Mouse (Mus musculus) MN1 (cell line): ENCODE measurements at regions not wholly inside any gene's neighbourhood (a gene's known extent, or its start where the extent isn't known, plus 50 kb on each side); places are given as distances from the start of the nearest gene placed in this dataset.
"Not testable (repeated sequence)": the region's sequence is repeated elsewhere in the genome, so short reads cannot be mapped to it uniquely, and the experiment has no call there.

Experiments
- DNase-seq: peaks from one replicate; pipeline ENCODE4 v3.0.0-alpha.2; 2016; ENCODE audit warnings: low spot score

- no peak for DNase-seq
Observed at GRCm38 (mm10) chr7:82047456-82047855, 55.4 kb upstream of the Bnc1 start.

- no peak for DNase-seq
Observed at GRCm38 (mm10) chr7:82053411-82053810, 61.3 kb upstream of the Bnc1 start.

DNA sequence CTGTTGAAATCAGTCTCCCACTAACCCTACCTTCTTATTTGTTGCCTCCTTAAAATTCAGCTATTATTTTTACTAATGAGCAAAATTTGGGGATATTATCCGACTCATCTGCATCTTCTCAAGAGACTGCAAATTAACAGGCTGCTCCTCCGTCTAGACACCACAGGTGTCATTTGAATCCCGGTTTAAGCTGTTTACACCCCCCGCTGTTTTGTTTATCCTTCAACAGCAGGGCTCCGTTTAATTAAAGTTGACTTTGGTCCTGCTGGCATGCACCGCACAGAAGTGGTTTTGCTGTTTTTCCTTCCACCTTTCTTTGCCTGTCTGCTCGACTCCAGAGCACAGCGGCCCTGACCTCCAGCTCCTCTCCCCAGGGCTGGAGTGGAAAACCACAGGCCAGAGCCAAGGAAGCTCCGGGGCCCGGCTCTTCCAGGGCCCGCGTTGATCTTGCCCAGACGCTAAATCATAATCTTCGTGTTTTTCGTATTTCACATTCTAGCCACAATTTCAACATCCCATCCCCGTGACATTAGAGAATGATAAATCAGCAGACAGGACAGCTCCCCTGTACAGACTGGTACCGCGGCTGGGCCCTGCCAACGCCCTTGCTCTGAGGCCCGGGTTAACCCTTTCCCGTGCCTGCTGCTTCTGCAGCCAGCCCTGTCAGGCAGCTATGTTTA lies 64.6 kb upstream of the Bnc1 start:
- DNase-seq = no peak

DNA sequence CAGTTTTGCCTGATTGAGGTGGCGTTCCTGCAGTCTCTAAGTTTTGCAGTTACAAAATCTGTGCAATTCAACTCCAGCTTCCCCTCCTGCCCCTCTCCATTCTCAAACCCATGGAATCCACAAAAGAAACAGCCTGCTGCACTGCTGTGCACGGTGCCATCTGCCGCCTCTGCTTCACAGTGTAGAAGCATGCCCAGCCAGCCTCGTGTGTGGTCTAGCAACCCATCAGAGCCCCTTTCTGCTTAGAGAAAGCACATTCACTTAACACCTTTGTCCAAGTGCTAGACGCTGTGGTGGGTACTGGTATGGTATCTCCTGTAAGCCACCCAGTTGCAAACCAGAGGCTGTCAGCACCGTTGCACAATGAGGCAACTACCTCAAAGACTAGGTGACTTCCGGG lies 71.3 kb upstream of the Bnc1 start:
- no peak for DNase-seq

DNA sequence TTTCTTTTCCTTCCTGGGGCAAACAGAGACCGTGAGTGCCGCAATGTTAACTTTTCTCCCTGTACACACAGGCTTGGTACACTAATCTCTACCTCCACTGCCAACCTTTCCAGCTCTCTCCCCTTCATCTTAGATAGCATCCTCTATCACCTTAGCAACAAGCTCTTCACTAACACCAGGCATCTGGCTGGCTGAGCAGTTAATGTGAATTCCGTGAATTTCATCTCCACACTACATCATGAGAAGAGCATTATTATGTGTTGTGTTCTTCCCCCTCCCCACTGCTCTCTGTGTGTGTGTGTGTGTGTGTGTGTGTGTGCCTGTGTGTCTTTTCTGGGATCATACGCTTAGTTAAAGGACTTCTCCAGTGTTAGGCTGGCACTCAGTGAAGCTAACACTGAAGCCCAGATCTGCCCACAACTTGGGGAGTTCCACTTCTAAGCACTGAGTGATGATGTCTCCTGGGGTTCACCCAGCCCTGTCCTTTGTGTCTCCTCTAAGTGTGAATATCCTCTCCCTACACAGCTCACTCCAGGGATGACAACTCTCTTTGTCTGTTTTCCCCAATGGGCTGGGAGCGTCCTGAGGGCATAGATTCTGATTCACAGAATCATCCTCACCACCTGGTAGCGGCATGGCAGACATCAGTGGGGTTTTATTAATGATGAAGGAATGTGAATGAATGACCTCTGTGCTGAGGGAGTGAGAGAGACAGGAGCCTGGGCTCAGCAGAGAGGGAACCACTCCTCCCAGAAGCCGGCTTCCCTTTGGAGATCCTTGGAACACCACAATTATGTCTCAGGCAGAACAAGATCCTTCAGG lies 77.7 kb upstream of the Bnc1 start:
- DNase-seq = no peak

DNA sequence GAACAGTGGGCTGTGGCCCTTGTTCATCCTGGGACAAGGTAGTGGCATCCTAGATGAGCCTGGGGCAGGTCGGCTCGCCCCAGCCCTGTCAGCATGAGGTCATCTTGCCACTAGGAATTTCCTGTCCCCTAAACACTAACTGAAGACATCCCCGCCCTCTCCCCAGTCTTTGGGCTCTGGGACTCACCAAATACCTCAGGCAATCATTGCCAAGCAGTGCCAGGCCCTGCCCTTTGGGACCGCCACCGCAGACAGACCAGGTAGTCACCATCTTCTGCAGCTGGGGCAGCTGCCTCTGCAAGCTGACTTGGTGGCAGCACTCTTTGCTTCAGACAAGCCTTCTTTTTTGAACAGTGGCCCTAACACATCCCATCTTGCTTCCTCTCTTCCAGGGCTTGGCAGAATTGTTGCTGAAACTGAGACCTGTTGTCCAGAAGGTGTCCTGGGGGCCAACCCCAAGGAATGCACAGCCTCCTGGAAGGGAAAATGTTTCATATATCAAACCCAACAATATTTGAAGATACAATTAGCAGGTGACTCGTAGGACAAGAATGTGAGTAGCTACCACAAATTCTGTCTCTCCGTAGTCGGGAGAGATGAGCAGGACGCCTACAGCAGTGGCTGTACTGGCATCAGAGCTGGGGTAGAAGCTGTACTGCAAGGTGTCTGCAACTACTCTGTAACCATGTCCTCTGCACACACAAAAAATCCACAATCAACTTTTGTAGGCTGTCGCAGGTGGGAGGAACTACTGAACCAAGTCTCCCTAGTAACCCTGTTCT lies 79.0 kb upstream of the Bnc1 start:
- DNase-seq = no peak

DNA sequence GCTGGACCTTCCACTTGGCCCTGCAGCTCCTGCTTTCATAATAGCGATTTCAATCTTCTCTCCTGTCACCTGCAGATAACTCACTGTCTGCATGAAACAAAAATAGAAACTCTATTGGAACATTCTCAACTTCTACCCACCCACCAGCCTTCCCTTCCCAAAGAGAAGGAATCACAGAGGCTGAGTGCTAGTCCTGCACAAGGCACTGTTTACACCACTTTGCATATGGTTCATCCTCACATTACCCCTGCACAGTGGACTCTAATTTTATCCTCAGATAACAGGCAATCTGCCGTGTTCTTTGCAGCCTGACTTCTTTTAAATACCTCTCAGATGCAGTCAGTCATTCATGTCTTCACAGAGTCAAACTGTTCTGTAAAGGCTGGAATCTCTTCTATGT lies 83.3 kb upstream of the Bnc1 start:
- no peak for DNase-seq

- no peak for DNase-seq
Observed at GRCm38 (mm10) chr7:82081851-82082250, 89.8 kb upstream of the Bnc1 start.

- no peak for DNase-seq
Observed at GRCm38 (mm10) chr7:82082883-82083282, 90.8 kb upstream of the Sh3gl3 start.

DNA sequence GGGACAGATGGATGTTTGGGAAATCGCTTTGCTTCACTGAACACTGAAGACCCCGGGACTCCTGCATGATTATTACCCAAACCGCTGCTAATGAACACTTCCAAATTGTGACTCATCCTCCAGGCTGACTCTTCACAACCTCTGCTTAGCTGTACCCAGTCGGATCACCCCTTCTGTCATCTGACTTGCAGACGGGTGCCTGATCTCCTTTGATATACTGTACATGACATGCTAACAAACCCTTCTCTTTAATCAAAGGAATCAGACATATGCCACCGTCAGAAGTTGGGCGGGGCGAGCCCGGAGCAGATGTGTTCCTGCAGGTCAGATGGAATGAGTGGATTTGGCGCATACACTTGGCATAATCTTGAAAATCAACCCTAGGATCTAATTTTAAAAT lies 89.2 kb upstream of the Sh3gl3 start:
- no peak for DNase-seq

DNA sequence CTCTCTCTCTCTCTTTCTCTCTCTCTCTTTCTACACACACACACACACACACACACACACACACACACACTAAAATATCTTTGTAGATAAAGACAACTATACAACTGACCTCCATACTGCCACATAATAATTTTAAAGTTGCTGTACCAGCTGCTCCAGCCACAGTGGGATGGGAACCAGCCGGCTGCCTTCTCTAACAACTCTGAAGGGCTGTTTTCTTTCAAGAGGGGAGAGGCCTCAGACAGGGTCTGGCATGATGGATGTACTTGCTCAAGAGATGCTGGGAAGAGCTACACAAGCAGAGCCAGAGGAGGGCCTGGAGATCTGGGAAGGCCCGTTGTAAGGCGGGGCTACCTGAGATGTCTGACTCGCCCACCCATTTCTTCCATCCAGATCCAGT lies 88.4 kb upstream of the Sh3gl3 start:
- DNase-seq = no peak

- DNase-seq = no peak
Observed at GRCm38 (mm10) chr7:82098136-82098535, 75.5 kb upstream of the Sh3gl3 start.

DNA sequence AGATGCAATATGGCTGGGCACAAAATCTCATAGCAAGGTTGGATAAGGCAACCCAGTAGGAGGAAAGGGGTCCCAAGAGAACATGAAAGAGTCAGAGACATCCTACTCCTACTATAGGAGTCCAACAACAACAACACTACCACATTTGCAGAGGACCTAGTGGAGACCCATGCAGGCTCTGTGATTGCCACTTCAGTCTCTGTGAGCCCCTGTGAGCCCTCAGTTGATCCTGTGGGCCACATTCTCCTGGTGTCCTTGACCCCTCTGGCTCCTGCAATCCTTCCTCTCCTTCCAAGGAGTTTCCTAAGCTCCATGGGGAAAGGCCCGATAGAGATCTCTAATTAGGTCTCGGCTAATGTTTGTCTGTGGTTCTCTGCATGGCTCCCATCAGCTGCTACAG lies 72.3 kb upstream of the Sh3gl3 start:
- no peak for DNase-seq

GRCm38 (mm10) chr7:82105631-82106030 lies 68.0 kb upstream of the Sh3gl3 start:
- DNase-seq = no peak

- DNase-seq = not testable (repeated sequence)
Observed at GRCm38 (mm10) chr7:82109141-82109540, 64.5 kb upstream of the Sh3gl3 start.

DNA sequence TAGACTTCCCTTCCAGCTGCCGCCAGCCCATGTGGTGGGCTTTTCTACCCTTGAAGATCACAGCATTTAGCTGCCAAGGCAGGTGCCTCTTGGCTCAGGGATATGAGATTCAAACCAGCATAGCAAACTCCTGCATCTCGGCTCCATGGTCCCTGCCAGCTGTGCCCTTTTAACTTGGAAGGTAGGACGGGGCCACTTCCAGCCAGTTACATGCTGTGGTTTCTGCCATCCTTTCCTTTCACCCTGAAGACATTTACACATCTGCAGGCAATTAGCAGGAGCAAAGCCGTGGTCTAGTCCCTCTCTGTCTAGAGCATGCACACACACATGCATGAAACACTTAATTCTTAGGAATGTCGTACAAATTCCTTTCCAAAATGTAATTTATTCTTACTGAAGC lies 64.1 kb upstream of the Sh3gl3 start:
- no peak for DNase-seq

- DNase-seq = no peak
Observed at GRCm38 (mm10) chr7:82109977-82110376, 63.7 kb upstream of the Sh3gl3 start.

- no peak for DNase-seq
Observed at GRCm38 (mm10) chr7:82112046-82112445, 61.6 kb upstream of the Sh3gl3 start.

DNA sequence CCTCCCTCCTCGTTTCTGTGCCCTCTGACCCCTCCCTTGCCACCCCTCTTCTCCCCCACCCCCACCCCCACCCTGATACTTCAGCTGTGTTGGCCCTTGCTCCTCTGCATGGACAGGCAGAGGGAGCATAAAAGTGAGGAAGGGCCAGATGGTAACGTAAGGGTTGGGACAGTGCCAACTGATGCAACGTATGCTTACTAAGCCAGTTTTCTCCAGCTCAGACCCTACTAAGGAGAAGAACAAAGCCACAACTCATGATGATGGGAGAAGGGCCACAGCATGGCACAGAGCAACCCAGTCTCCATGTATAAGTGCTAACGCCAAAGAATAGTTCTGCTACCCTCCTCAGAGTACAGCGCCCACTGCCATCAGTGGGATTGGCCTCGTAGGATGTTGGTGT lies 58.0 kb upstream of the Sh3gl3 start:
- DNase-seq = no peak

GRCm38 (mm10) chr7:82119266-82119665 lies 54.4 kb upstream of the Sh3gl3 start:
- peak; percentile 54 for DNase-seq

GRCm38 (mm10) chr7:82119866-82120265 lies 53.8 kb upstream of the Sh3gl3 start:
- no peak for DNase-seq

- DNase-seq = peak; percentile 20
Observed at GRCm38 (mm10) chr7:82121746-82122145, 51.9 kb upstream of the Sh3gl3 start.
